Mouse (Mus musculus) midbrain, embryonic 14.5 days (tissue): ENCODE measurements around the gene Gm20696. TPM values are rescaled to one million over a fixed set of nuclear protein-coding genes. Genes with fewer than 3 reads are reported as not detected.
A peak's percentile ranks its signal among the peaks of the same experiment; 100 is the strongest.

ENCODE experiments used
- ATAC-seq: fragments of 200-750 bp; cut with Nextera tagmentation; 2 replicates; pipeline ENCODE4 v1.8.0; 2017; ENCODE audit warnings: moderate number of reproducible peaks, moderate library complexity; ENCODE audit not compliant: low FRiP score, low TSS enrichment
- DNase-seq: peaks from one replicate; pipeline ENCODE4 v3.0.0-alpha.2; 2015
- H3K27ac ChIP-seq: fragments of 300-500 bp; sonication (generic); replicated peaks from 2 replicates; pipeline ENCODE4 v1.5.1; 2014; ENCODE audit warnings: mild to moderate bottlenecking, low read depth, low read length, moderate library complexity
- H3K27me3 ChIP-seq: fragments of 300-500 bp; sonication (generic); 2 replicates; pipeline ENCODE4 v1.6.1; 2014; ENCODE audit warnings: low read length, control low read depth, mixed read lengths; ENCODE audit not compliant: control insufficient read depth, insufficient read depth
- H3K36me3 ChIP-seq: fragments of 300-500 bp; sonication (generic); 2 replicates; pipeline ENCODE4 v1.6.1; 2014; ENCODE audit warnings: low read length, control low read depth; ENCODE audit not compliant: control insufficient read depth, insufficient read depth
- H3K4me1 ChIP-seq: fragments of 300-500 bp; sonication (generic); 2 replicates; pipeline ENCODE4 v1.6.1; 2014; ENCODE audit warnings: mild to moderate bottlenecking, antibody characterized with exemption, low read length, control low read depth; ENCODE audit not compliant: control insufficient read depth, insufficient read depth
- H3K4me2 ChIP-seq: fragments of 300-500 bp; sonication (generic); 2 replicates; pipeline ENCODE4 v1.6.1; 2014; ENCODE audit warnings: mild to moderate bottlenecking, low read length, moderate library complexity
- H3K4me3 ChIP-seq: fragments of 300-500 bp; sonication (generic); replicated peaks from 2 replicates; pipeline ENCODE4 v1.5.1; 2014; ENCODE audit warnings: low read depth, low read length
- H3K9ac ChIP-seq: fragments of 300-500 bp; sonication (generic); replicated peaks from 2 replicates; pipeline ENCODE4 v1.6.1; 2014; ENCODE audit warnings: mild to moderate bottlenecking, low read length, moderate library complexity
- H3K9me3 ChIP-seq: fragments of 300-500 bp; sonication (generic); 2 replicates; pipeline ENCODE4 v1.6.1; 2016; ENCODE audit warnings: low read length, control low read depth, mixed read lengths; ENCODE audit not compliant: control insufficient read depth
- WGBS: fragments of 180-500 bp; shearing (Covaris S2); extraction: QIAGEN DNeasy Blood & Tissue Kit; methylation state at CpG from one replicate; pipeline ENCODE4 v1.1.7; 2014; 5-methylcytosine and 5-hydroxymethylcytosine counted together
- polyA plus RNA-seq: library from polyadenylated mRNA; unstranded; fragments of >200 nt; fragmentation: Nextera tagmentation; extraction: Ambion mirVana; gene quantifications from 2 replicates; pipeline ENCODE4 v1.2.1, GENCODE M21; 2014

The Gm20696 gene
- polyA plus RNA-seq, 1 experiment from 2014 or later = 4.0 TPM

GRCm38 (mm10) chr6:99623641-99624040, 43.0 kb downstream of the Gm20696 start:
- 7% methylated on average over 6 of the region's 6 CpGs for WGBS
- ATAC-seq (no peak), DNase-seq (peak; percentile 68)

GRCm38 (mm10) chr6:99621167-99621566, 45.4 kb downstream of the Gm20696 start:
- H3K27ac ChIP-seq = no peak overlapping the region
- 72% methylated on average over 4 of the region's 4 CpGs for WGBS
- H3K4me1 ChIP-seq = peaks cover 4% of the 10 kb centered on the region; the same call in 1 of the 2 replicates
- H3K27me3 ChIP-seq = no peaks in the 10 kb centered on the region
- no peak overlapping the region for H3K9ac ChIP-seq
- no peaks in the 10 kb centered on the region for H3K36me3 ChIP-seq
- H3K4me3 ChIP-seq = no peak overlapping the region
- ATAC-seq (no peak), DNase-seq (no peak)
- H3K9me3 ChIP-seq = no peaks in the 10 kb centered on the region
- no peak overlapping the region for H3K4me2 ChIP-seq

More at GRCm38 (mm10) chr6:99623641-99624040, 43.0 kb downstream of the Gm20696 start:
- no peak overlapping the region for H3K4me2 ChIP-seq
- 0 out of 2 replicates have a peak, but pooled peaks cover 6% of the 10 kb centered on the region for H3K36me3 ChIP-seq
- H3K4me1 ChIP-seq = peaks cover 4% of the 10 kb centered on the region; the same call in 1 of the 2 replicates
- H3K4me3 ChIP-seq = no peak overlapping the region
- H3K9me3 ChIP-seq = no peaks in the 10 kb centered on the region
- H3K9ac ChIP-seq = no peak overlapping the region
- no peaks in the 10 kb centered on the region for H3K27me3 ChIP-seq
- no peak overlapping the region for H3K27ac ChIP-seq

GRCm38 (mm10) chr6:99620471-99620870, 46.1 kb downstream of the Gm20696 start:
- ATAC-seq (no peak), DNase-seq (no peak)
- Histone ChIP-seq H3K36me3 (no peaks in the 10 kb centered on the region), H3K4me1 (peaks cover 5% of the 10 kb centered on the region), H3K9me3 (no peaks in the 10 kb centered on the region), H3K9ac (no peak overlapping the region), H3K4me3 (no peak overlapping the region), H3K4me2 (no peak overlapping the region), H3K27ac (no peak overlapping the region), H3K27me3 (no peaks in the 10 kb centered on the region)
- WGBS = 74% methylated on average over 7 of the region's 7 CpGs

GRCm38 (mm10) chr6:99619964-99620363, 46.6 kb downstream of the Gm20696 start:
- Histone ChIP-seq H3K4me3 (no peak overlapping the region), H3K9me3 (no peaks in the 10 kb centered on the region), H3K27me3 (no peaks in the 10 kb centered on the region), H3K4me2 (no peak overlapping the region), H3K36me3 (no peaks in the 10 kb centered on the region), H3K9ac (no peak overlapping the region), H3K4me1 (peaks cover 9% of the 10 kb centered on the region), H3K27ac (no peak overlapping the region)
- WGBS = 75% methylated on average over 8 of the region's 8 CpGs
- no peak for ATAC-seq
- DNase-seq = no peak

- DNase-seq (no peak), ATAC-seq (no peak)
- peaks cover 10% of the 10 kb centered on the region for H3K4me1 ChIP-seq
- no peak overlapping the region for H3K4me2 ChIP-seq
- 88% methylated on average over 8 of the region's 8 CpGs for WGBS
- H3K27me3 ChIP-seq = no peaks in the 10 kb centered on the region
- H3K9me3 ChIP-seq = no peaks in the 10 kb centered on the region
- H3K27ac ChIP-seq = no peak overlapping the region
- no peak overlapping the region for H3K4me3 ChIP-seq
- H3K9ac ChIP-seq = no peak overlapping the region
- no peaks in the 10 kb centered on the region for H3K36me3 ChIP-seq
These were observed 47.1 kb downstream of the Gm20696 start for GRCm38 (mm10) chr6:99619466-99619865.

- H3K9me3 ChIP-seq = no peaks in the 10 kb centered on the region
- DNase-seq = no peak
- H3K4me3 ChIP-seq = no peak overlapping the region
- no peaks in the 10 kb centered on the region for H3K36me3 ChIP-seq
- peaks cover 10% of the 10 kb centered on the region for H3K4me1 ChIP-seq
- ATAC-seq = no peak
- no peak overlapping the region for H3K27ac ChIP-seq
- H3K4me2 ChIP-seq = no peak overlapping the region
- peaks cover 4% of the 10 kb centered on the region; the same call in 1 of the 2 replicates for H3K27me3 ChIP-seq
- no peak overlapping the region for H3K9ac ChIP-seq
- WGBS = 62% methylated on average over 7 of the region's 7 CpGs
These were observed 48.7 kb downstream of the Gm20696 start for GRCm38 (mm10) chr6:99617867-99618266.

GRCm38 (mm10) chr6:99617415-99617814, 49.2 kb downstream of the Gm20696 start:
- 61% methylated on average over 1 of the region's 1 CpGs for WGBS
- Histone ChIP-seq H3K4me1 (peaks cover 10% of the 10 kb centered on the region), H3K4me2 (no peak overlapping the region), H3K4me3 (no peak overlapping the region), H3K9me3 (no peaks in the 10 kb centered on the region), H3K36me3 (no peaks in the 10 kb centered on the region), H3K9ac (no peak overlapping the region), H3K27ac (no peak overlapping the region), H3K27me3 (peaks cover 4% of the 10 kb centered on the region; the same call in 1 of the 2 replicates)
- no peak for ATAC-seq
- no peak for DNase-seq

- H3K4me2 ChIP-seq = peak overlapping the region; percentile 12; the same call in 1 of the 2 replicates
- no peak for ATAC-seq
- no peaks in the 10 kb centered on the region for H3K36me3 ChIP-seq
- H3K27me3 ChIP-seq = peaks cover 4% of the 10 kb centered on the region; the same call in 1 of the 2 replicates
- WGBS = 7% methylated on average over 10 of the region's 10 CpGs
- peak; percentile 54 for DNase-seq
- 0 out of 2 replicates have a peak overlapping the region, but pooled peaks have one; percentile 12 for H3K9ac ChIP-seq
- H3K9me3 ChIP-seq = no peaks in the 10 kb centered on the region
- no peak overlapping the region for H3K27ac ChIP-seq
- no peak overlapping the region for H3K4me3 ChIP-seq
- H3K4me1 ChIP-seq = peaks cover 10% of the 10 kb centered on the region
These were observed 51.3 kb downstream of the Gm20696 start for GRCm38 (mm10) chr6:99615272-99615751.

GRCm38 (mm10) chr6:99614566-99615271, 51.9 kb downstream of the Gm20696 start:
- Histone ChIP-seq H3K36me3 (no peaks in the 10 kb centered on the region), H3K4me3 (no peak overlapping the region), H3K27ac (no peak overlapping the region), H3K9me3 (no peaks in the 10 kb centered on the region), H3K4me2 (peak overlapping the region; percentile 12; the same call in 1 of the 2 replicates), H3K9ac (0 out of 2 replicates have a peak overlapping the region, but pooled peaks have one; percentile 12), H3K4me1 (peaks cover 10% of the 10 kb centered on the region), H3K27me3 (peaks cover 4% of the 10 kb centered on the region; the same call in 1 of the 2 replicates)
- 59% methylated on average over 17 of the region's 17 CpGs for WGBS
- DNase-seq (no peak), ATAC-seq (no peak)
